Mouse (Mus musculus): ENCODE results near the gene Ap1m1. TPM values are rescaled to one million over a fixed set of nuclear protein-coding genes. Genes with fewer than 3 reads are reported as not detected.

The Ap1m1 gene
- total RNA-seq, 2 experiments from 2014 or later: 59.8 to 117 TPM

- peak; percentile 37; the same call in 1 of the 2 replicates for ATAC-seq (replicated peaks; ENCODE audit: poor library complexity, severe bottlenecking)
These were observed 17.5 kb downstream of the Ap1m1 start for GRCm38 (mm10) chr8:72257171-72257901.

GRCm38 (mm10) chr8:72257902-72258238 lies 18.1 kb downstream of the Ap1m1 start:
- no peak for ATAC-seq (replicated peaks; ENCODE audit: poor library complexity, severe bottlenecking)

GRCm38 (mm10) chr8:72259862-72260261 lies 20.0 kb downstream of the Ap1m1 start:
- no peak for ATAC-seq (replicated peaks; ENCODE audit: poor library complexity, severe bottlenecking)

- no peak for ATAC-seq (replicated peaks; ENCODE audit: poor library complexity, severe bottlenecking)
These were observed 20.8 kb downstream of the Ap1m1 start for GRCm38 (mm10) chr8:72260585-72260984.

- ATAC-seq (replicated peaks; ENCODE audit: poor library complexity, severe bottlenecking): peak; percentile 79
These were observed 21.2 kb downstream of the Ap1m1 start for GRCm38 (mm10) chr8:72261019-72261418.

GRCm38 (mm10) chr8:72261431-72261830 lies 21.6 kb downstream of the Ap1m1 start:
- ATAC-seq (replicated peaks; ENCODE audit: poor library complexity, severe bottlenecking): no peak

- no peak for ATAC-seq (replicated peaks; ENCODE audit: poor library complexity, severe bottlenecking)
These were observed 22.1 kb downstream of the Ap1m1 start for GRCm38 (mm10) chr8:72261872-72262271.

GRCm38 (mm10) chr8:72262756-72263155 lies 22.9 kb downstream of the Ap1m1 start:
- ATAC-seq (replicated peaks; ENCODE audit: poor library complexity, severe bottlenecking): no peak

- ATAC-seq (replicated peaks; ENCODE audit: poor library complexity, severe bottlenecking): no peak
These were observed 23.6 kb downstream of the Ap1m1 start for GRCm38 (mm10) chr8:72263451-72263850.

GRCm38 (mm10) chr8:72265342-72265741 lies 25.5 kb downstream of the Ap1m1 start:
- ATAC-seq (replicated peaks; ENCODE audit: poor library complexity, severe bottlenecking): no peak

- ATAC-seq (replicated peaks; ENCODE audit: poor library complexity, severe bottlenecking): no peak
These were observed 26.9 kb downstream of the Ap1m1 start for GRCm38 (mm10) chr8:72266671-72267070.

GRCm38 (mm10) chr8:72267106-72267505 lies 27.3 kb downstream of the Ap1m1 start:
- no peak for ATAC-seq (replicated peaks; ENCODE audit: poor library complexity, severe bottlenecking)

GRCm38 (mm10) chr8:72268356-72268755 lies 28.5 kb downstream of the Ap1m1 start:
- ATAC-seq (replicated peaks; ENCODE audit: poor library complexity, severe bottlenecking): peak; percentile 82

GRCm38 (mm10) chr8:72270606-72271005 lies 30.8 kb downstream of the Ap1m1 start:
- no peak for ATAC-seq (replicated peaks; ENCODE audit: poor library complexity, severe bottlenecking)

GRCm38 (mm10) chr8:72271051-72271660 lies 31.3 kb downstream of the Ap1m1 start:
- no peak for ATAC-seq (replicated peaks; ENCODE audit: poor library complexity, severe bottlenecking)

- no peak for ATAC-seq (replicated peaks; ENCODE audit: poor library complexity, severe bottlenecking)
These were observed 31.9 kb downstream of the Ap1m1 start for GRCm38 (mm10) chr8:72271691-72272090.

- ATAC-seq (replicated peaks; ENCODE audit: poor library complexity, severe bottlenecking): peak; percentile 65
These were observed 32.5 kb downstream of the Ap1m1 start for GRCm38 (mm10) chr8:72272361-72272760.

GRCm38 (mm10) chr8:72273111-72273770 lies 33.4 kb downstream of the Ap1m1 start:
- no peak for ATAC-seq (replicated peaks; ENCODE audit: poor library complexity, severe bottlenecking)

- ATAC-seq (replicated peaks; ENCODE audit: poor library complexity, severe bottlenecking): peak; percentile 59
These were observed 34.0 kb downstream of the Ap1m1 start for GRCm38 (mm10) chr8:72273807-72274206.

GRCm38 (mm10) chr8:72277244-72277643 lies 37.4 kb downstream of the Ap1m1 start:
- no peak for ATAC-seq (replicated peaks; ENCODE audit: poor library complexity, severe bottlenecking)

- no peak for ATAC-seq (replicated peaks; ENCODE audit: poor library complexity, severe bottlenecking)
These were observed 39.3 kb downstream of the Ap1m1 start for GRCm38 (mm10) chr8:72279151-72279550.

All from granulocyte monocyte progenitor cell, adult 5-6 weeks (primary cell).